Mouse (Mus musculus): Measurements from ENCODE around the gene Dtx1. TPM values are rescaled to one million over a fixed set of nuclear protein-coding genes. Genes with fewer than 3 reads are reported as not detected.

The Dtx1 gene
- polyA plus RNA-seq, 1 experiment from 2014 or later = 53.9 TPM

- H3K4me2 ChIP-seq (replicated peaks) = no peak overlapping the region
- no peaks in the 10 kb centered on the region for H3K9me3 ChIP-seq (ENCODE audit: control insufficient read depth, low read length)
- DNase-seq (ENCODE audit: low spot score) (peak; percentile 49), ATAC-seq (ENCODE audit: low FRiP score) (no peak)
- no peak overlapping the region for H3K27ac ChIP-seq
- H3K27me3 ChIP-seq (ENCODE audit: control insufficient read depth, insufficient read depth, low read length) = no peaks in the 10 kb centered on the region
- no peak overlapping the region for H3K4me3 ChIP-seq (replicated peaks; ENCODE audit: low read length)
- H3K36me3 ChIP-seq (replicated peaks; ENCODE audit: control insufficient read depth, insufficient read depth) = no peaks in the 10 kb centered on the region
- no peaks in the 10 kb centered on the region for H3K4me1 ChIP-seq (replicated peaks; ENCODE audit: control insufficient read depth, insufficient read depth, low read length)
- H3K9ac ChIP-seq = no peak overlapping the region
- WGBS = 61% methylated on average over 10 of the region's 10 CpGs
Observed at GRCm38 (mm10) chr5:120729319-120729718, 17.6 kb upstream of the Dtx1 start.

DNA sequence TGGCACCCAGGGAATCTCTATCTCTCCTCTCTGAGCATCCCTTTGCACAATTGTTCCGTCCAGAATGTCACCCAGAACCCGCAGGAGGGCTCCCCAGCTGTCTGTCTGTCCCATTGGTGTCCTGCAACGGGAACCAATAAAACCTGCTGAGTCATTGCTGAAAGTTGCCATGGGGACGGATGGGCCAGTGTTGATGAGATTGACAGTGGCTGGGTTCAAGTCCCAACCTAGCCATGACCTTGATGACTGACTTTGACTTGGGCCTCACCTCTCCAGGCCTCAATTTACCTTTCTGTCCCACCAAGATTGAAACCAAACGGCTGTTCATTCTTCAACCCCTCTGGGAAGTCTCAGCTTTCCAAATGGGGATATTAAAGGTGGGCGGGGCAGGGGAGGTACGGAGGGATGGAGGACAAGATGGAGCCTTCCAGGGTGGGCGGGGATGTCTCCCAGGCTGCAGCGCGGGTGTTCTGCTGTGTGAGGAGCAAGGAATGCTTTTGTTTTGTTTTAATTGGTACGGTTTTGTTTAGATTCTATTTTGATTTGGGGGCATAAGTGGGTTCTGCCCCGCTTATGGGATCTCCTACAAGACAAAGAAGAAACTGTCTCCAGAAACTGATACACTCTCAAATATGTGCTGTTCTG lies 14.2 kb upstream of the Dtx1 start:
- DNase-seq (ENCODE audit: low spot score) = no peak
- Histone ChIP-seq H3K4me1 (replicated peaks; ENCODE audit: control insufficient read depth, insufficient read depth, low read length) (no peaks in the 10 kb centered on the region), H3K9ac (no peak overlapping the region), H3K36me3 (replicated peaks; ENCODE audit: control insufficient read depth, insufficient read depth) (no peaks in the 10 kb centered on the region), H3K4me3 (replicated peaks; ENCODE audit: low read length) (no peak overlapping the region), H3K4me2 (replicated peaks) (no peak overlapping the region), H3K27ac (no peak overlapping the region), H3K27me3 (ENCODE audit: control insufficient read depth, insufficient read depth, low read length) (no peaks in the 10 kb centered on the region), H3K9me3 (ENCODE audit: control insufficient read depth, low read length) (no peaks in the 10 kb centered on the region)
- 62% methylated on average over 12 of the region's 12 CpGs for WGBS
- no peak for ATAC-seq (ENCODE audit: low FRiP score)

DNA sequence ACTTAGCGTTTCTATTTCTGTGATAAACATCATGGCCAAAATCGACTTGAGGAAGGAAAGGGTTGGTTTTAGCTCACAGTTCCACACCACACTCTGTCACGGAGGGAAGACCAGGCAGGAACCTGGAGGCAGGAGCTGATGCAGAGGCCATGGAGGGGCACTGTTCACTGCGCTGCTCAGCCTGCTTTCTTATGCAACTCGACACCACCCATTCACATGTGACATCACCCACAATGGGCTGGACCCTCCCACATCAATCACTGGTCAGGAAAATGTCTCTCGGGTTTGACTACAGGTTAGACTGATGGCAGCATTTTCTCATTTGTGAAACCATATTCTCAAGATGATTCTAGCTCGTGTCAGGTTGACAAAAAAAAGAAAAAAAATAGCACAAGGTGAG lies 9.3 kb upstream of the Dtx1 start:
- Histone ChIP-seq H3K36me3 (replicated peaks; ENCODE audit: control insufficient read depth, insufficient read depth) (no peaks in the 10 kb centered on the region), H3K9ac (no peak overlapping the region), H3K4me3 (replicated peaks; ENCODE audit: low read length) (no peak overlapping the region), H3K27me3 (ENCODE audit: control insufficient read depth, insufficient read depth, low read length) (no peaks in the 10 kb centered on the region), H3K9me3 (ENCODE audit: control insufficient read depth, low read length) (no peaks in the 10 kb centered on the region), H3K4me1 (replicated peaks; ENCODE audit: control insufficient read depth, insufficient read depth, low read length) (no peaks in the 10 kb centered on the region), H3K4me2 (replicated peaks) (no peak overlapping the region), H3K27ac (no peak overlapping the region)
- ATAC-seq (ENCODE audit: low FRiP score) (no peak), DNase-seq (ENCODE audit: low spot score) (no peak)
- WGBS = 58% methylated on average over 7 of the region's 7 CpGs

DNA sequence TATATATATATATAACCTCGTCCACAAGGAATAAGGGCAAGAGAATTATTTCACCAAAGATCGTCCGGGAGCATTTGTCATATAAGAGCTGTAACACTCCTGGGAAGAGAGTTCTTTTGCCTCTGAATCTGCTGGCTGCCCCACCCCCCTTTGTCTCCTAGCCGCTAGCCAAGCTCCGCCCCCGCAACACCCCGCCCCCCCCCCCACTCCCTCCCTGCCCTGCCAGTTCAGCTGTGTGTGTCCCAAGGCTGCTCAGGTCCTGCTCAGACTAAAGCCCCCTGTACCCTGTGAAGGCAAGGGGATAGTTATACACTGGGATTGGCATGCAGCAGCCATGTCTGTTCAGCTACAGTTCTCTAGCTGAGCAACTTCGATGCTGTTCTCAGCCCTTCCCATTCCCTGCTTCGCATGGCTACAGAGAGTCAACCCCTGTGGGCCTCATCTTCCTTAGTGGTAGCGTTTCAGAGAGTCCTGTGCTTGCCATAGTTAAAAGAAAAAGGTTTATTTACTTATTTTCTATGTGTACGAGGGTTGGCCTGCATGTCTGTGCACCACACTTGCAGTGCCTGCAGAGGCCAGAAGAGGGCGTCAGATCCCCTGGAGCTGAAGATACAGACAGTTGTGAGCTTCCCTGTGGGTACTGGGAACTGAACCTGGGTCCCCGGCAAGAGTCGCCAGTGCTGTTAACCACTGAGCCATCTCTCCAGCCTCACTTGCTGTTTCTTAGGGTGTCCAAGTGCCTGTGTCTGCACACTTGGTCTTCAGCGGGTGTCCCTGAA lies 7.1 kb upstream of the Dtx1 start:
- Histone ChIP-seq H3K9ac (no peak overlapping the region), H3K4me3 (replicated peaks; ENCODE audit: low read length) (no peak overlapping the region), H3K27ac (no peak overlapping the region), H3K9me3 (ENCODE audit: control insufficient read depth, low read length) (no peaks in the 10 kb centered on the region), H3K4me1 (replicated peaks; ENCODE audit: control insufficient read depth, insufficient read depth, low read length) (no peaks in the 10 kb centered on the region), H3K4me2 (replicated peaks) (no peak overlapping the region), H3K27me3 (ENCODE audit: control insufficient read depth, insufficient read depth, low read length) (peaks cover 3% of the 10 kb centered on the region; the same call in 1 of the 2 replicates), H3K36me3 (replicated peaks; ENCODE audit: control insufficient read depth, insufficient read depth) (no peaks in the 10 kb centered on the region)
- WGBS = 57% methylated on average over 13 of the region's 15 CpGs
- DNase-seq (ENCODE audit: low spot score) = no peak
- no peak for ATAC-seq (ENCODE audit: low FRiP score)

DNA sequence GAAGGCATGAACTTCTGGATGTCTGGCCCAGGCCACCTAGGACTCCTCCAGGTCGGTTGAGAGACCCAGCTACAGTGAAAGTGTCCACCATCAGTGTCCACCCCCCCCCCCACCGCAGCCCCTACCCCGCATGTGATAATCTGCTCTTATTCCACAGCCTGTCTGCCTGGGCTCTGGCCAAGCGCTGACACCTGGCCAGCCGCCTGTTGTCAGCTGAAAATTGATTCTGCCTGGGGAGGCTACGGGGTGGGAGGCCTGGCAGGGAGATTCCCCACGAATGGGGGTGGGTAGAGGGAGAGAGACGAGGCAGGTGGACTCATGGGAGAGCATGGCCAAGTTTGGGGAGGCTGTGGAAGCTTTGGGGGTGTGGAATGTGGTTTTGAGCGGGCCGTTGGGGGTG lies 5.4 kb upstream of the Dtx1 start:
- Histone ChIP-seq H3K4me2 (replicated peaks) (no peak overlapping the region), H3K4me3 (replicated peaks; ENCODE audit: low read length) (no peak overlapping the region), H3K9me3 (ENCODE audit: control insufficient read depth, low read length) (no peaks in the 10 kb centered on the region), H3K36me3 (replicated peaks; ENCODE audit: control insufficient read depth, insufficient read depth) (no peaks in the 10 kb centered on the region), H3K9ac (no peak overlapping the region), H3K27me3 (ENCODE audit: control insufficient read depth, insufficient read depth, low read length) (peaks cover 16% of the 10 kb centered on the region), H3K4me1 (replicated peaks; ENCODE audit: control insufficient read depth, insufficient read depth, low read length) (no peaks in the 10 kb centered on the region), H3K27ac (no peak overlapping the region)
- WGBS = 78% methylated on average over 10 of the region's 10 CpGs
- no peak for DNase-seq (ENCODE audit: low spot score)
- no peak for ATAC-seq (ENCODE audit: low FRiP score)

GRCm38 (mm10) chr5:120714314-120714713 lies 2.6 kb upstream of the Dtx1 start:
- H3K4me2 ChIP-seq (replicated peaks) = no peak overlapping the region
- H3K9me3 ChIP-seq (ENCODE audit: control insufficient read depth, low read length) = no peaks in the 10 kb centered on the region
- no peak overlapping the region for H3K4me3 ChIP-seq (replicated peaks; ENCODE audit: low read length)
- ATAC-seq (ENCODE audit: low FRiP score) (no peak), DNase-seq (ENCODE audit: low spot score) (peak; percentile 85)
- H3K27ac ChIP-seq = no peak overlapping the region
- no peaks in the 10 kb centered on the region for H3K36me3 ChIP-seq (replicated peaks; ENCODE audit: control insufficient read depth, insufficient read depth)
- 3% methylated on average over 16 of the region's 16 CpGs for WGBS
- H3K9ac ChIP-seq = no peak overlapping the region
- peaks cover 13% of the 10 kb centered on the region for H3K4me1 ChIP-seq (replicated peaks; ENCODE audit: control insufficient read depth, insufficient read depth, low read length)
- H3K27me3 ChIP-seq (ENCODE audit: control insufficient read depth, insufficient read depth, low read length) = peaks cover 16% of the 10 kb centered on the region

DNA sequence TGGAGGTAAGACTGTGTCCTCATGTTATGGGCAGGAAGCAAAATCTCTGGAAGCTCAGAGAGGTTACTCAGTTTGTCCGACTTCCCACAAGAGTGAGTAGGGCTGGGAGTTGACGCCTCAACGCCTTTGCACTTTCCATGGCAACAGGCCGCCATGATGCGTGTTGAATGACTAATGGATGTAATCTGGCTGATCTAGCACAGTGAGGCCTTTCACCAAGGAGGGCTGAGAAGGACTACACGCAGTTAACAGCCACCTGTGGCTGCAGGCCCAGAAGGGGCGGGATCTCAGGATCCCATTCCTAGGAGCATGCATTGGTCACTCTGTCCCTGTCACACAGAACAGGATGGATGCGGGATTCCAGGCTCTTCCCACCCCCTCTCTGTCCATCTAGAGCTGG lies 994 bp upstream of the Dtx1 start:
- H3K4me3 ChIP-seq (replicated peaks; ENCODE audit: low read length) = no peak overlapping the region
- H3K9ac ChIP-seq = no peak overlapping the region
- ATAC-seq (ENCODE audit: low FRiP score) (peak; percentile 15; the same call in 1 of the 2 replicates), DNase-seq (ENCODE audit: low spot score) (no peak)
- peaks cover 28% of the 10 kb centered on the region for H3K4me1 ChIP-seq (replicated peaks; ENCODE audit: control insufficient read depth, insufficient read depth, low read length)
- no peaks in the 10 kb centered on the region for H3K9me3 ChIP-seq (ENCODE audit: control insufficient read depth, low read length)
- no peaks in the 10 kb centered on the region for H3K36me3 ChIP-seq (replicated peaks; ENCODE audit: control insufficient read depth, insufficient read depth)
- peaks cover 16% of the 10 kb centered on the region for H3K27me3 ChIP-seq (ENCODE audit: control insufficient read depth, insufficient read depth, low read length)
- no peak overlapping the region for H3K4me2 ChIP-seq (replicated peaks)
- H3K27ac ChIP-seq = no peak overlapping the region
- WGBS = 47% methylated on average over 8 of the region's 8 CpGs

- H3K4me2 ChIP-seq (replicated peaks) = peak overlapping the region; percentile 84
- peak overlapping the region; percentile 96 for H3K9ac ChIP-seq
- peak overlapping the region; percentile 92 for H3K27ac ChIP-seq
- peaks cover 16% of the 10 kb centered on the region for H3K27me3 ChIP-seq (ENCODE audit: control insufficient read depth, insufficient read depth, low read length)
- peaks cover 41% of the 10 kb centered on the region for H3K4me1 ChIP-seq (replicated peaks; ENCODE audit: control insufficient read depth, insufficient read depth, low read length)
- H3K9me3 ChIP-seq (ENCODE audit: control insufficient read depth, low read length) = no peaks in the 10 kb centered on the region
- no peaks in the 10 kb centered on the region for H3K36me3 ChIP-seq (replicated peaks; ENCODE audit: control insufficient read depth, insufficient read depth)
- H3K4me3 ChIP-seq (replicated peaks; ENCODE audit: low read length) = peak overlapping the region; percentile 78
- WGBS = under 1% methylated on average over 39 of the region's 43 CpGs
- peak; percentile 18; the same call in 1 of the 2 replicates for ATAC-seq (ENCODE audit: low FRiP score)
- DNase-seq (ENCODE audit: low spot score) = peak; percentile 65
Observed at GRCm38 (mm10) chr5:120711416-120711815, 311 bp downstream of the Dtx1 start.

DNA sequence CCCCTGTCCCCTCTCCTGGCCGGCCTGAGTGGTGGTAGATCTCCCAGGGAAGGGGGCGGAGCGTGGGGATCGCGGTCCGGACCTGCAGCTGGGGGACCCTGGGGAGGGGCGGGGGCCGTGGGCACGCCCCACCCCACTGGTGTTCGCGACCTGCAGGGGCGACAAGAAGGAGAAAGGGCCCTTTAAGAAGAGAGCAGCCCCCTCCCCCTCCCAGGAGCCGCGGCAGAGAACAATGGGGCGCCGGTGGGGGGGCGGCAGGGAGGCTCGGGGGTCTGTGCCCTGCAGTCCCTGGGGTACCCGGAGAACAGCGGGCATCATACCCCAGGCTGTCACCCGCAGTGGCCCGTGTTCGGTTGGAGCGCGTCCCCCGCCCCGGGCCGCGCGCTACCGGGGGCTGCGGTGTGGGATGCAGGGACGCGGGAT lies 890 bp downstream of the Dtx1 start:
- peak; percentile 56 for ATAC-seq (ENCODE audit: low FRiP score)

More for the DNA sequence above, 890 bp downstream of the Dtx1 start:
- DNase-seq (ENCODE audit: low spot score) = no peak
- peak overlapping the region; percentile 92 for H3K27ac ChIP-seq
- H3K4me2 ChIP-seq (replicated peaks) = peak overlapping the region; percentile 84
- 0% methylated on average over 28 of the region's 34 CpGs for WGBS
- peak overlapping the region; percentile 96 for H3K9ac ChIP-seq
- peaks cover 44% of the 10 kb centered on the region for H3K4me1 ChIP-seq (replicated peaks; ENCODE audit: control insufficient read depth, insufficient read depth, low read length)
- H3K27me3 ChIP-seq (ENCODE audit: control insufficient read depth, insufficient read depth, low read length) = peaks cover 16% of the 10 kb centered on the region
- no peaks in the 10 kb centered on the region for H3K9me3 ChIP-seq (ENCODE audit: control insufficient read depth, low read length)
- H3K36me3 ChIP-seq (replicated peaks; ENCODE audit: control insufficient read depth, insufficient read depth) = no peaks in the 10 kb centered on the region
- H3K4me3 ChIP-seq (replicated peaks; ENCODE audit: low read length) = peak overlapping the region; percentile 78
